Mouse (Mus musculus) ES-E14 (cell line): ENCODE measurements around the gene Ktn1. TPM values are rescaled to one million over a fixed set of nuclear protein-coding genes. Genes with fewer than 3 reads are reported as not detected.

Experiments
- DNase-seq: peaks from one replicate; pipeline ENCODE4 v3.0.0-alpha.2; 2013; ENCODE audit warnings: low read depth, low spot score
- H3K27ac ChIP-seq: 2 replicates; pipeline ENCODE4 v1.5.1; 2012; ENCODE audit warnings: low read depth, mild to moderate bottlenecking, low read length, moderate library complexity, mixed read lengths; ENCODE audit not compliant: poor library complexity, insufficient read depth, severe bottlenecking
- H3K36me3 ChIP-seq: 2 replicates; pipeline ENCODE4 v1.6.1; 2012; ENCODE audit warnings: mild to moderate bottlenecking, low read length, moderate library complexity, mixed read lengths; ENCODE audit not compliant: control insufficient read depth, poor library complexity, insufficient read depth, severe bottlenecking
- H3K4me1 ChIP-seq, 2 experiments: fragments of 150-350 bp in 1 of 2; sonication (generic) in 1 of 2; 2 replicates each; pipeline ENCODE4 v1.6.1; 2012; ENCODE audit warnings: low read length in 2 of 2, mild to moderate bottlenecking in 1 of 2, mixed read lengths in 1 of 2; ENCODE audit not compliant: control insufficient read depth in 2 of 2, insufficient read depth in 2 of 2, poor library complexity in 1 of 2
- H3K4me3 ChIP-seq, 2 experiments: fragments of 150-350 bp in 1 of 2; sonication (generic) in 1 of 2; 2 replicates each; pipeline ENCODE4 v1.5.1; 2012; ENCODE audit warnings: low read length in 2 of 2, low read depth in 1 of 2, mild to moderate bottlenecking in 1 of 2, mixed read lengths in 1 of 2; ENCODE audit not compliant: insufficient read depth in 1 of 2, poor library complexity in 1 of 2, severe bottlenecking in 1 of 2
- H3K9ac ChIP-seq: 2 replicates; pipeline ENCODE4 v1.6.1; 2012; ENCODE audit warnings: low read depth, mild to moderate bottlenecking, low read length, mixed read lengths; ENCODE audit not compliant: poor library complexity, insufficient read depth, severe bottlenecking
- H3K9me3 ChIP-seq: fragments of 150-350 bp; sonication (generic); 2 replicates; pipeline ENCODE4 v1.6.1; 2012; ENCODE audit warnings: low read depth, mild to moderate bottlenecking, low read length; ENCODE audit not compliant: control insufficient read depth, insufficient read depth
- CHD2 ChIP-seq: IDR thresholded peaks from 2 replicates; pipeline ENCODE4 v1.6.1; 2014; ENCODE audit warnings: mild to moderate bottlenecking, low read depth, low read length, inconsistent platforms
- HCFC1 ChIP-seq: IDR thresholded peaks from 2 replicates; pipeline ENCODE4 v1.6.1; 2012; ENCODE audit warnings: low read length, inconsistent platforms, borderline replicate concordance; ENCODE audit not compliant: insufficient read depth
- MAFK ChIP-seq: IDR thresholded peaks from 2 replicates; pipeline ENCODE4 v1.6.1; 2014; ENCODE audit warnings: mild to moderate bottlenecking, low read depth, low read length, inconsistent platforms; ENCODE audit not compliant: insufficient read depth
- ZC3H11A ChIP-seq: IDR thresholded peaks from 2 replicates; pipeline ENCODE4 v1.6.1; 2012; ENCODE audit warnings: low read depth, mild to moderate bottlenecking, inconsistent platforms, low read length, borderline replicate concordance
- ZNF384 ChIP-seq: IDR thresholded peaks from 2 replicates; pipeline ENCODE4 v1.6.1; 2012; ENCODE audit warnings: low read depth, low read length, inconsistent platforms
- in situ Hi-C, 2 experiments: fragments of 600-800 bp; cut with MboI; formaldehyde crosslinking; loops; one replicate each; pipeline ENCODE4 v1.15.1; 2025; ENCODE audit warnings: low sequenced_read_pairs in 2 of 2, inconsistent platforms in 1 of 2; ENCODE audit not compliant: unreplicated experiment in 2 of 2
- total RNA-seq: library from RNA; depleted of rRNA; stranded (reverse); fragments of 300-350 nt; gene quantifications from 2 replicates; pipeline ENCODE4 v1.2.3, GENCODE M21; 2012; rRNA removed

The Ktn1 gene
- total RNA-seq: 87.6 and 155 TPM in 2 replicates

DNA sequence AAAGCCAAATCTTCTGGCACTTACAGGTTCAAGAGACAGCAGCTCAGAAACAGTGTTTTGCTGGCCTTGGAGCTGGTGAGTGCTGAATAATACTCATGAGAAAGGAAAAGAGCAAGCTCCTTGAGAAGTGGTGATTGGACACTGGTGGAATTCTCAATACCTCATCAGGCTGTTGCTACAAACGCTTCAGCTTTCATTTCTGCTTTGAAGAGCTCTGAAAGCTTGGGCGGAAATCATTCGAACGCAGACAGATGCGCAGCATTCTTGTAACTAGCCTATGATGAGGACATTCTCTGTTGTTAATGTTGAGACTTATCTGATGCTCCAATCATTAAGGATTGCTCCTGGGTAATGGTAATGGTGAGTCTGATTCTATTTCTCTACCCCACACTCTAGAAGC, at the start of gene Ktn1:
Ktn1 (plus strand) TSS at position 231 of the 400 bp plus-strand sequence.
- TF ChIP-seq ZNF384: no peak
- TF ChIP-seq MAFK: no peak
- no peak for TF ChIP-seq HCFC1
- no peak for TF ChIP-seq ZC3H11A
- TF ChIP-seq CHD2: no peak
- peaks cover 2% of the 10 kb centered on the region; the same call in 1 of the 2 replicates for H3K36me3 ChIP-seq
- peak within 1 kb of the TSS; percentile 80 to 85 for H3K4me3 ChIP-seq
- no peaks in the 10 kb centered on the region for H3K9me3 ChIP-seq
- H3K4me1 ChIP-seq: peaks cover 8 to 11% of the 10 kb centered on the region in 2 experiments; a peak in 3 of 4 replicates
- H3K27ac ChIP-seq: peak within 1 kb of the TSS; percentile 88
- in situ Hi-C loops: no loop called here
- no peak for DNase-seq
- peak within 1 kb of the TSS; percentile 90 for H3K9ac ChIP-seq

DNA sequence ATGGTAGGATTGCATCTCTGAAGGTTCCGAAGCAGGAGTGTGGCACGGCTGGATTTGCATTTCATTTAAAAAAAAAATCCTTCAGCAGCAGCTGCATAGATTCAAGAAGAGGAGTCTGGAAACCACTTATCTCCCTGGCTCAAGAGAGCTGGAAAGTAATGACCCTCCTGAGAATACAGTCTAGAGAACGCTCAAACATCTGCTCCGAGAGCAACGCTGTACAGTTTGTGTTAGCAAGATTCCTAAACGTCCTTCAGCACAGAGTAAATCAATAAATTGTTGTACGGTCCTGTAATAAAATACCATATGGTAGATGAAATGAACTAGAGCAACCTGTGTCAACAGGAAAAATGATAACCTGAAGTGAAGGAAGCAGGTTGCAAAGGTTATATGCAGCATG, 35.0 kb upstream of the Ktn1 start:
- Histone ChIP-seq H3K9ac (no peak overlapping the region), H3K4me1 (peaks cover 2% of the 10 kb centered on the region in 2 experiments; a peak in 2 of 4 replicates), H3K4me3 (no peak overlapping the region), H3K36me3 (no peaks in the 10 kb centered on the region), H3K27ac (no peak overlapping the region), H3K9me3 (no peaks in the 10 kb centered on the region)
- in situ Hi-C loops: no loop called here
- DNase-seq: no peak
- TF ChIP-seq ZNF384 (no peak), CHD2 (no peak), HCFC1 (no peak), ZC3H11A (no peak), MAFK (no peak)

DNA sequence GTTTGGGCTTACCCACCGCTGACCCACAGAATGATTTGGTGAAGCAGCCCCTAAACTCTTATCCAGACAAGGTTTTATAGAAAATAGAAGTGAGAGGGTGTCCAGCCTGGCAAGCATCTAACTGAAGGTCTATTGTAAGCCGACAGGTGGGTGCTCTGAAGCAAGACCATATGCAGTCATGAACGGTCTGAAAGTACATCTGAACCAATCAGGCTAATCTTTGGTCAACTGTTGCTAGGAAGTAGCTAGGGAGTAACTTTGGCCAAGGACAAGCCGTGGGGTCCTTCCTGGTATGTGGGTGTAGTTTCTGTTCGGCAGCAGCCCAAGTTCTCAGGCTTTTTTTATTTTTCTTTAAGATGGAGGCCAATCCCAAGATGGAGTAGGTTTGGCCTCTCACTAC, 29.4 kb upstream of the Ktn1 start:
- Histone ChIP-seq H3K27ac (no peak overlapping the region), H3K36me3 (no peaks in the 10 kb centered on the region), H3K9me3 (no peaks in the 10 kb centered on the region), H3K9ac (no peak overlapping the region), H3K4me3 (no peak overlapping the region), H3K4me1 (peaks cover 0 to 1% of the 10 kb centered on the region in 2 experiments; a peak in 1 of 4 replicates)
- DNase-seq: no peak
- TF ChIP-seq ZNF384 (no peak), MAFK (no peak), CHD2 (no peak), HCFC1 (no peak), ZC3H11A (no peak)
- in situ Hi-C loops: no loop called here

DNA sequence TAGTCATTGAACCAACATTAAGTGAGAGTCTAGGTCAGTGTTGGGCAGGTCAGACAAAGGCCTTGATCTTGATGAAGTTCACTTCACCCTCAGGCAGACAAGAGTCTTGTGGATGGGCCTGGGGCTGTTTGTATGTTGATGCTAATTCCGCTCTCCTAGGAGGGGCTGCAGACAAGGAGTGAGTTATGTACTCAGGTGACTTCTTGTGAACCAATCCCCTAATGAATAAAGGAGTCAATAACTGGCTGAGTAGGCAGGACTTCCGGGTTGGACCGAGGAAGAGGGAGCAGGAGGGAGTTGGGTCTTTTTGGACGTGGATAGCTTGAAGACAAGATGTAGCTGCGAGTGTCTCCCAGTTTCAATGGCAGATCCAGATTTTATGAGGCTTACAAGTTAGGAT, 26.3 kb upstream of the Ktn1 start:
- Histone ChIP-seq H3K9ac (no peak overlapping the region), H3K36me3 (no peaks in the 10 kb centered on the region), H3K9me3 (no peaks in the 10 kb centered on the region), H3K27ac (no peak overlapping the region), H3K4me3 (peak overlapping the region; percentile 27 to 47; a peak in 3 of 4 replicates), H3K4me1 (peaks cover 0 to 1% of the 10 kb centered on the region in 2 experiments; a peak in 2 of 4 replicates)
- in situ Hi-C loops: no loop called here
- TF ChIP-seq HCFC1 (no peak), ZC3H11A (no peak)
- DNase-seq: no peak

GRCm38 (mm10) chr14:47624837-47625236, 23.4 kb upstream of the Ktn1 start:
- Histone ChIP-seq H3K27ac (no peak overlapping the region), H3K4me1 (peaks cover 0 to 1% of the 10 kb centered on the region in 2 experiments; a peak in 3 of 4 replicates), H3K4me3 (no peak overlapping the region), H3K9ac (no peak overlapping the region), H3K36me3 (no peaks in the 10 kb centered on the region), H3K9me3 (no peaks in the 10 kb centered on the region)
- no peak for DNase-seq
- in situ Hi-C loops: no loop called here
- no peak for TF ChIP-seq MAFK
- no peak for TF ChIP-seq CHD2
- TF ChIP-seq ZNF384: no peak
- no peak for TF ChIP-seq ZC3H11A
- TF ChIP-seq HCFC1: no peak
